Mouse (Mus musculus) liver, postnatal 0 days (tissue): ENCODE measurements around the gene Repin1. TPM values are rescaled to one million over a fixed set of nuclear protein-coding genes. Genes with fewer than 3 reads are reported as not detected.

Source experiments
- ATAC-seq: fragments of 200-750 bp; cut with Nextera tagmentation; 2 replicates; pipeline ENCODE4 v1.8.0; 2017; ENCODE audit warnings: mild to moderate bottlenecking, moderate library complexity
- DNase-seq: peaks from one replicate; pipeline ENCODE4 v3.0.0-alpha.2; 2016
- H3K27ac ChIP-seq: fragments of 300-500 bp; sonication (generic); 2 replicates; pipeline ENCODE4 v1.5.1; 2014; ENCODE audit warnings: antibody characterized with exemption, moderate library complexity, mild to moderate bottlenecking, low read depth
- H3K27me3 ChIP-seq: fragments of 300-500 bp; sonication (generic); 2 replicates; pipeline ENCODE4 v1.6.1; 2014; ENCODE audit warnings: low read length, control low read depth, mixed read lengths; ENCODE audit not compliant: insufficient read depth
- H3K36me3 ChIP-seq: fragments of 300-500 bp; sonication (generic); replicated peaks from 2 replicates; pipeline ENCODE4 v1.6.1; 2014; ENCODE audit warnings: mild to moderate bottlenecking, control low read depth, low read length, moderate library complexity, mixed read lengths; ENCODE audit not compliant: insufficient read depth
- H3K4me1 ChIP-seq: fragments of 300-500 bp; sonication (generic); 2 replicates; pipeline ENCODE4 v1.6.1; 2014; ENCODE audit warnings: antibody characterized with exemption, mild to moderate bottlenecking, control low read depth; ENCODE audit not compliant: insufficient read depth
- H3K4me2 ChIP-seq: fragments of 300-500 bp; sonication (generic); 2 replicates; pipeline ENCODE4 v1.6.1; 2014; ENCODE audit warnings: low read depth, mild to moderate bottlenecking, low read length, moderate library complexity, mixed read lengths
- H3K4me3 ChIP-seq: fragments of 300-500 bp; sonication (generic); 2 replicates; pipeline ENCODE4 v1.5.1; 2014; ENCODE audit warnings: low read depth, low read length
- H3K9ac ChIP-seq: fragments of 300-500 bp; sonication (generic); replicated peaks from 2 replicates; pipeline ENCODE4 v1.6.1; 2014; ENCODE audit warnings: mild to moderate bottlenecking, moderate library complexity
- H3K9me3 ChIP-seq: fragments of 300-500 bp; sonication (generic); 2 replicates; pipeline ENCODE4 v1.6.1; 2016; ENCODE audit warnings: mild to moderate bottlenecking, control low read depth, low read length, mixed read lengths
- CTCF ChIP-seq: sonication (generic); IDR thresholded peaks from 2 replicates; pipeline ENCODE4 v1.5.1; 2016; ENCODE audit warnings: antibody characterized with exemption, low read depth
- EP300 ChIP-seq: IDR thresholded peaks from 2 replicates; pipeline ENCODE4 v1.6.1; 2016; ENCODE audit warnings: antibody characterized with exemption, low read depth, mild to moderate bottlenecking
- WGBS: fragments of 180-500 bp; shearing (Covaris S2); extraction: QIAGEN DNeasy Blood & Tissue Kit; methylation state at CpG from one replicate; pipeline ENCODE4 v1.1.7; 2014; ENCODE audit not compliant: insufficient replicate concordance; 5-methylcytosine and 5-hydroxymethylcytosine counted together
- polyA plus RNA-seq: library from polyadenylated mRNA; unstranded; fragments of >200 nt; fragmentation: Nextera tagmentation; extraction: Ambion mirVana; gene quantifications from 2 replicates; pipeline ENCODE4 v1.2.1, GENCODE M21; 2015

The Repin1 gene
- polyA plus RNA-seq, 1 experiment from 2014 or later = 14.4 TPM

- no peak overlapping the region for H3K27ac ChIP-seq
- H3K36me3 ChIP-seq = no peaks in the 10 kb centered on the region
Measured at GRCm38 (mm10) chr6:48573981-48574380, 19.7 kb upstream of the Repin1 start.

DNA sequence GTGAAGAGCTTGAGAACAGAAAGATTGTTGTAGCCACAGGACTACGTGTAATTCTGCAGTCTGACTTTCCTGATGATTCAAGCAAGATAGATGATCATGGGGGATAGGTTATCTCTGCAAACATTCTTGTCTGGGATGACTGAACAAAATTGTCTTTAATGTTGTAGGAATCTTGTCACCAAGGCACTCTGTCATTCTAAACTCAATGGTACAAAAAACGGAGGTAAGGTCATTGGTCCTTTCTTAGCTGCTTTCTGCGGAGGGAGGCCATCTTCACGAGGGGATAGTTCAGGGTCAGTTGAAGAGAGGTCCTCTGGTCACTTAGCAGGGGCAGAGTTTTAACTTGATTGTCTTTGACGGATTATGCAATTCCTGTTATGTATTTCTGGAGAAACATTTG is 14.9 kb upstream of the Repin1 start:
- DNase-seq = no peak
- Histone ChIP-seq H3K36me3 (no peaks in the 10 kb centered on the region), H3K27me3 (no peaks in the 10 kb centered on the region), H3K4me3 (no peak overlapping the region), H3K4me2 (no peak overlapping the region), H3K27ac (peak overlapping the region; percentile 55), H3K9ac (no peak overlapping the region), H3K9me3 (no peaks in the 10 kb centered on the region), H3K4me1 (no peaks in the 10 kb centered on the region)
- TF ChIP-seq CTCF = no peak
- no peak for TF ChIP-seq EP300
- no peak for ATAC-seq
- WGBS = 43% methylated on average over 5 of the region's 5 CpGs

More at GRCm38 (mm10) chr6:48573981-48574380, 19.7 kb upstream of the Repin1 start:
- DNase-seq = peak; percentile 4
- 69% methylated on average over 3 of the region's 3 CpGs for WGBS
- TF ChIP-seq EP300 (no peak), CTCF (no peak)
- no peaks in the 10 kb centered on the region for H3K27me3 ChIP-seq
- no peak overlapping the region for H3K4me2 ChIP-seq
- no peak for ATAC-seq
- H3K4me1 ChIP-seq = peaks cover 19% of the 10 kb centered on the region
- H3K9ac ChIP-seq = no peak overlapping the region
- no peaks in the 10 kb centered on the region for H3K9me3 ChIP-seq
- H3K4me3 ChIP-seq = no peak overlapping the region

DNA sequence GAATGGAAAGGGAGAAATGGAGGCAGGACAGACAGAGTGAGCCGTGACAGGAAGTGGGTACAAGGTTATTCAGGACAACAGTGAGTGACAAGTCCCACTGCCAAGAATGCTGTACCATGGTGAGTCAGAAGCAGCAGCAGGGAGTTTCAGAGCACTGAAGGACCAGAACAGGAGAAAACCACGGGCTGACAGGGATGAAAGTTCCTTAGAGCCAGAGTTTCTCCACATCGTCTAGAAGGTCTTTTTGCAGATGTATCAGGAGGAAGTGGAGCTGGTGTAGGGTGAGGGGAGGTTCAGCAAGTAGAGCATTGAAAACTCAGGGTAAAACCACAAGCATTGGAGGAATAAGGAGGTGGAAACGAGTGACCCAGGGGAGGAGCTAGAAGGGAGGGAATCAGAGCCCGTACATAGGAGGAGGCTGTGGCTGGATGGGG is 14.5 kb upstream of the Repin1 start:
- DNase-seq (no peak), ATAC-seq (no peak)
- Histone ChIP-seq H3K4me1 (no peaks in the 10 kb centered on the region), H3K4me3 (no peak overlapping the region), H3K36me3 (no peaks in the 10 kb centered on the region), H3K27me3 (no peaks in the 10 kb centered on the region), H3K9ac (no peak overlapping the region), H3K9me3 (no peaks in the 10 kb centered on the region), H3K4me2 (0 out of 2 replicates have a peak overlapping the region, but pooled peaks have one; percentile 13), H3K27ac (peak overlapping the region; percentile 55)
- TF ChIP-seq EP300 (no peak), CTCF (no peak)
- 13% methylated on average over 5 of the region's 5 CpGs for WGBS

GRCm38 (mm10) chr6:48581257-48581656 is 12.4 kb upstream of the Repin1 start:
- Histone ChIP-seq H3K4me1 (no peaks in the 10 kb centered on the region), H3K27ac (no peak overlapping the region), H3K4me2 (no peak overlapping the region), H3K27me3 (no peaks in the 10 kb centered on the region), H3K9me3 (peaks cover under 1% of the 10 kb centered on the region; the same call in 1 of the 2 replicates), H3K9ac (no peak overlapping the region), H3K36me3 (no peaks in the 10 kb centered on the region), H3K4me3 (no peak overlapping the region)
- TF ChIP-seq CTCF (no peak), EP300 (no peak)
- no peak for DNase-seq
- WGBS = 57% methylated on average over 3 of the region's 3 CpGs
- ATAC-seq = no peak

GRCm38 (mm10) chr6:48582037-48582436 is 11.6 kb upstream of the Repin1 start:
- ATAC-seq = no peak
- Histone ChIP-seq H3K4me2 (no peak overlapping the region), H3K4me1 (no peaks in the 10 kb centered on the region), H3K36me3 (no peaks in the 10 kb centered on the region), H3K4me3 (no peak overlapping the region), H3K9me3 (peaks cover 2% of the 10 kb centered on the region; the same call in 1 of the 2 replicates), H3K27me3 (no peaks in the 10 kb centered on the region), H3K9ac (no peak overlapping the region), H3K27ac (no peak overlapping the region)
- DNase-seq = no peak
- TF ChIP-seq CTCF = peak; percentile 80
- no peak for TF ChIP-seq EP300
- 64% methylated on average over 3 of the region's 3 CpGs for WGBS

DNA sequence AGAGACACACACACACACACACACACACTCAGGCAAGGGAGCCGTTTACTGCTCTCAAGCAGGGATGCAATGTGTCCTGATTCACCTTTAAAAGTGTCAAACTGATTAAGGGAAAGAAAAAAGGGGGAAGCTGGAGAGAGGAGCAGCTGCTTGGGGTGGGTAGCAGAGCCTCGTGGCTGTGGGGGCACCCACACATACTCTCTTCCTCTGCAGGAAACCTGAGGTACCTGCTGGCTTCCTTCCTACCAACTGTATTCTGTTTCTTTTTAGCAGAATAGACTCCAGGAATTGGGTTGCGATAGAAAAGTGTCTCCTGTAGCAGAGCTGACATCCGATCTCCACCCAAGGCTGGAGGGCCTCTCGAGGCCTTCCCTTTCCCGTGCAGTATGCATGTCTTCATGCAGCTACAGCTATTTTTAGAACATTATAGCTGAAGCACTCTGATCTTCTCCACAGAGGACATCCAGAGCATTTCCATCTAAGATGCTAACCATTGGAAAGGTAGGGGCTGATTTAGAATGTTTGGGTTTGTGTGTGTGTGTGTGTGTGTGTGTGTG is 4.4 kb upstream of the Repin1 start, which contains the start of gene Gm45021:
Gm45021 (plus strand) TSS at position 417 of the 557 bp plus-strand sequence.
- Histone ChIP-seq H3K27ac (peak within 1 kb of the TSS; percentile 44; the same call in 1 of the 2 replicates), H3K4me3 (no peak within 1 kb of the TSS), H3K27me3 (no peaks in the 10 kb centered on the region), H3K36me3 (no peaks in the 10 kb centered on the region), H3K9ac (no peak within 1 kb of the TSS), H3K4me2 (no peak within 1 kb of the TSS), H3K9me3 (peaks cover 2% of the 10 kb centered on the region; the same call in 1 of the 2 replicates), H3K4me1 (peaks cover 17% of the 10 kb centered on the region)
- no peak for DNase-seq
- TF ChIP-seq CTCF (no peak), EP300 (no peak)
- ATAC-seq = no peak
- WGBS = 34% methylated on average over 6 of the region's 6 CpGs
